Mouse (Mus musculus) MN1 (cell line): ENCODE measurements at regions not wholly inside any gene's neighbourhood (a gene's known extent, or its start where the extent isn't known, plus 50 kb on each side); places are given as distances from the start of the nearest gene placed in this dataset.

Experiments used
- DNase-seq: peaks from one replicate; pipeline ENCODE4 v3.0.0-alpha.2; 2016; ENCODE audit warnings: low spot score

DNA sequence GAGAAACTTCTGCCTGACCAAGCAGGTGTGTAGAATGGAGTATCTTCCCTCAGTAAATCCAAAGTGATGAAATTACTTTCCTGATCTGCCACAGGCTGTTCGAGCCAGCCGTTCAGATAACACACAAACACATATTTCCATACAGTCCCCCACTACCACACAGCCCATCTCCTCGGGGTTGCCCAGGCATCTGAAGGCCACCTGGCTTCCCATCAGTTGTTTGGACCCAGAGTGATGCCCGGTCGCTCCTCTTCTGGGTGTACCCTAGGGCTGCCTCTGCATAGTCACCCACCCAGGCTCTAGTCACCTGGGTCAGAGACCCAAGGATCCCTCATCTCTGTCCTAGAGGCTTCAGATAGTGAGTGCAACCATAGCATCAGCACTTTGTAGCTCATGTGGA, 107.9 kb downstream of the CK137956 start:
- no peak for DNase-seq

DNA sequence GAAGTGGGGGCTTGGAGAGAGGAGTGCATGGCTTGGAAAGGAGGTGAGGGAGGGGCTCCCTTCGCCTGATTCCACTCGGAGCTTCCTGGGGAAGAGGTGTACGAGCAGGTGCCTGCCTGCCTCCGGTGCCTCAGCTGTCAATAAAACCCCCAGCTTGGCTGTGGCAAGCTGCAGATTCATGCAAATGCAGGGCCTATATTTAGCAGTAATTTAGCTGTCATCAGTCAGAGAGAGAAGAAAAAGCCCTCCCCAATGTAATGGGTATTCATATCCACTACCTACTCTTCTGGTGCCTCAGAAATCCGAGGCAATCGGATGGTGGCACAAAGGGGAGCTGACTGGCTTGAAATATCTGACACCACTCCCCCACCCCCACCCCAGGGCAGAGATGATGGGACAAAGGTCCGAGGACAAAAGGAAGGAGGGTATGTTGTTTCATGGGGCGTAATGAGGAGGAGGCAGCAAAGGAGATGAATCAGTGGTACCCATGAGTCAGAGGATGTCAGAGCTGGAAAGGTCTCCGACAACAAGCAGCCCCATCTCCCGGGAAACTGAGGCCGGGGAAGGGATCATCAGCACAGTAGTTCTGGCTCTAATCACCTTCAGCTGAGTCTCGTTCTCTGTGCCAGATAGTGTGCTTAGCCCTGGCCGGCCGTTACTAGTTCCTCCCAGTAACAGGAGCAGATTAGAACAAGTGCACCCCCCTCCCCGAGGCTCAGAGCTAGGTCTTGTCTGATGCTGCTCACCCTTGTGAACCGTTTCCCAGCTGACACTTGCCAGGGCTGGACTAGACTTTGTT, 109.2 kb downstream of the CK137956 start:
- DNase-seq: no peak

DNA sequence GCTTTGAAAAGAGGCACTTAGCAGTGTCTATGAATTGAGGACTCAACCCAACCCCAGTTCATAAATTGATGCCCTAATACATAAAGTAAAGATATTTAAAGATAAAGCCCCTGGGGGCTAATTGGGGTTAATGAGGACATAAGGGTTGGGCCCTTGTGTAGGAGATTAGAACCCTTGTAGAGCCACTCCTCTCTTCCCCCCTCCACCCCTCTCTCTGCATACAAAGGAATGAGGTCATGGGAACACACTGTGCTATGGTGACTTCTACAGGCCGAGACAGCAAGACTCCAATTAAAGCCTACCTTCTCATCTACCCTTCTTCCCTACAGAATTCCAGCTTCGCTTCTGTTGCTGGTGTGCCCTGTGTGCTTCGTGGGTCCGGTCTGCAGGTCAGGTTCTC, 110.5 kb downstream of the CK137956 start:
- no peak for DNase-seq

DNA sequence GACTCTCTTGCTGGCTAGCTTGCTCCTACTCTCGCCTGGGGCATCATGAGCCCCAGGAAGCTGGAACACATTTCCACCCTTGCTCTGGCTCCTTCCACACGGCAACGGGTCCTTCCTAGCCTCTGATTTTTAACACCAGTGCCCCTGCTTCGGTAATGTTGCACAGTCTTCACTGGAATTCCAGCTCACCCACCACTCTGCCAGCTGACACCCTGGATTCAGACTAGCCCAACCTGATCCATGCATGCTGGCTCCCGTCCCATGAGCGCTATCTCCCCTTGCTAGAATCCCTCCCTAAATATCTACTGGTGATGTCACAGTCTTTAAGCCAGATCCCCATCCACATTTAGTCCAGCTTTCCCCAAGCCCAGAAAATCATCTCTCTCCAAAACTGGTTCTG, 111.2 kb downstream of the CK137956 start:
- DNase-seq: no peak

DNA sequence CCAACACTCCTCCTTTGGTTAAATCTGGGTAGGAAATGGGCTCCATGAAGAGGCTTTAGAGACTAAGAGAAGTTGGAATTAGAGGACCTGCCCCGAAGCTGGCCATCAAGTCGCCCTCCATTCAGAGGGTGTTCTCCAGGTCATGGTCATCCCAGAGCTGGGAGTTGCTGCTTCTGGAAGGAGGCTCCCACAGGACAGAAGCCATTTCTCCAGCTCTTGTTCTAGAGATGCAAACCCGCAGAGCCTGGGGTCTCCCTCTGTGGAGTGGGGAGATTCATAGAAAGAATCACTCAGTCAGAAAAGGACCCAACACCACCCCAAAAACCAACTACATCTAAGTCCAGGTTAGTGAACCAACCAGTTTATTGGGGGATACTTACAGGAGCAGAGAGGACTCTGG, 112.2 kb downstream of the CK137956 start:
- no peak for DNase-seq

DNA sequence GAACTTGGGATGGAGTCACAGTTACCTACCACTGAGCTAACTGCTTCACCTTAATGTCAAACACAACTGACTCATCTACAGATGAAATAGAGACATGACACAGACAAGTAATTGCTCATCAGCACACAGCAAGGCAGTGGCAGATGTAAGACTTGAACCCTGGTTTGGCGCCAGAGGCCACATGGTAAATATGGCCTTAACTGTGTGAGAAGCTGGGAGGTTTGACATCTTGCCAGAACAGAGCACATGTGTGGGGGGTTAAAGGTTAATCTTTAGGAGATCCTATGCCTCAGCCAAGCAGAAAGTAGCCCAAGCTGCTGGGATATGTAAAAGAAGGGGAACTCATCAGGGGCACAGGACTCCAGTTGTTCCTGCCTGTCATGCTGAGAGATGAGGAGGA, 114.9 kb downstream of the CK137956 start:
- no peak for DNase-seq

DNA sequence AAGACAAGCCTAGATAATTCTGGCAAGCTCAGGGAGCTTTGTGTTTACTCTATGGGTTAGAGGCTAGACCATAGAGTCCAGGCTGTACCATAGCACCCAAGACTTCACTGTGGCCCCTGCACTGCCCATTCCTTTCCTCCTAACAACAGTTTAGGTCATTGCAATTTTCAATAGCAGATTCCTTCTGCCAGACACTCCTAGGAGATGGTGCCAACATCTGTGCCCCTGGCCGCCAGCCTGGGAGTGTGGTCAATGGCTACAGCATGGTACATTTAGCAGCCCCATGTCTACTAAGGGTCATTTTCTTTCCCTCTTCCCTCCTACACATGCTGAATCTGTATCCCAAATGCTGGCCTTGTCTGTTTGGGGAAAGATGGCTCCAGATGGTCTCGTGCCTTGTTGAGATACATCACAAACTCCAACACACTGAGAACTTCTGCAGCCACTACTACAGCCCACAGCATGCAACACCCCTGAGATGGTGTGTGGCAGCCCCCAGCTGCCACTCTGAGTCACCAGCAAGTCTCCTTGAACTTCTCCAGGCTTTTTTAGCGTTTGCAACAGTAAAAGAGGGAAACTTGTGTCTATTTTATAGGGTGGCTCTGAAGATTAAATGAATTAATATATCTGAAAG, 115.9 kb downstream of the CK137956 start:
- no peak for DNase-seq

DNA sequence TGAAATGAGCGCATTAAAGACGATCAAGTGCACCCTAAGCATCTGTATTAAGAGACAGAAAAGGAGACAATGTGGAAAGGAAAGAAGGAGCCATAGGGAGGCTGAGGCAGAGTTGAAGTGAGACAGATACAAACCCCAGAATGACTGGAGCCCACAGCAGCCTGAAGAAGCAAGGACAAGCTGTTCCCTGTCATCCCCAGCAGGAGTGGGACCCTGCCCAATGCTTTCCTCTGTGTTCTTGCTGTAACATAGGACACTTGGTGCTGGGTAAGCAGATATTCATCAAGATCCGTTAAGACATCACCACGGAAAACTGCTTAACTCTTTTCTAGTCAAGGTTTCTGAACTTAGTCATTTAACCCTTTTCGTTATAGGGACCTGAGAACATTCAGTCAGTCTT, 121.4 kb downstream of the CK137956 start:
- no peak for DNase-seq

DNA sequence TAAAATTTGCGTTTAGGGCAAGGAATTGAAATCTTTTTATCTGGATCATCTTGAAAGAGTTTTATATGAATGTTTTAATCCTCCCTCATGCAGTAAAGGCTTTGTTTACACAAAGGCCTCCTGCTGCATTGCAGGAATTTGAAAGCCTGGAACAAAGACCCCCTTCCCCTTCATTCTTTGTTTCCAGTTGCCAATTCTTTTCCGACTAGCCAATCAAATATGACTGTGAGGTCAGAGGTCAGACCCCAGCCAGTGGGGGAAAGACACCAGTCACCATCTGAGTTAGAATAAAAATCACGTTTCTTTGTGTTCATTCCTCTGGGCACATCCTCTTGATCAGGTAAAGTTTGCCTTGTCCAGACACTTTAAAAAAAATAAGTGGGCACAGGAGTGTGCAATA, 124.4 kb downstream of the CK137956 start:
- DNase-seq: no peak

DNA sequence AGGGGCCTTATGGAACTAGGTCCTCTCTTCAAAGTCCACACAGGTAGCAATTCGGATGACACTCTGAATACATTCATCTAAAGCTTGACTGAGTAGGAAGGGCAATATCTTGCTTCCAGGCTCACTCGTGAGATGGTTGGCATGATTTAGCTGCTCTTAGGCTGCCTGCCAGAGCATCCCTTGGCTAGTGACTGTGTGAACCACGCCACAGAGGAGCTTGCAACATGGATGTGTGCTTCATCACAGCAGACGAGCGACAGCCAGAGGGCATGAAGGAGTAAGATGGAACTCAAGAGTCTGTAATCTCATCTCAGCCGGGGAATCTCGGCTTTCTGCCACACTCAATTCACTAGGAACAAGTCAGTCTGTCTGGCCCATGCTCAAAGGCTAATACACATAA, 127.3 kb downstream of the CK137956 start:
- DNase-seq: no peak

DNA sequence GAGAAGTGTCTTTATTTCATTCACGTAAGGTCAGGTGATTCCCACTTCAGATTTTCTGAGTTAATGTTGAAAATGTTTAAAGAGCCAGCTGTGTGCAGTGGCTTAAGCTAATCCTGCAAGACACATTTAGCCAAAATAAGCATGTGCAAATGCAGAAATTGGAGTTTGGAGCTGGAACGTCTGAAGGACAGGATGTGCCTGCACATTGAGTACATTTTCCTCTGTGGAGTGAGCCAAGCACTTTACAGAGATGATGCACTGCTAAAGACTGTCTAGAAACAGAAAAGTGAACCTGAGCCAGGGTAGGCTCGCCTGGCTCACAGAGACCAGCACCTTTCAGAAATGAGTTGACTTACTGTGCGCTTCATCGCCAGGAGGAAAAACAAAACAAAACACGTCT, 137.1 kb downstream of the CK137956 start:
- DNase-seq: no peak

DNA sequence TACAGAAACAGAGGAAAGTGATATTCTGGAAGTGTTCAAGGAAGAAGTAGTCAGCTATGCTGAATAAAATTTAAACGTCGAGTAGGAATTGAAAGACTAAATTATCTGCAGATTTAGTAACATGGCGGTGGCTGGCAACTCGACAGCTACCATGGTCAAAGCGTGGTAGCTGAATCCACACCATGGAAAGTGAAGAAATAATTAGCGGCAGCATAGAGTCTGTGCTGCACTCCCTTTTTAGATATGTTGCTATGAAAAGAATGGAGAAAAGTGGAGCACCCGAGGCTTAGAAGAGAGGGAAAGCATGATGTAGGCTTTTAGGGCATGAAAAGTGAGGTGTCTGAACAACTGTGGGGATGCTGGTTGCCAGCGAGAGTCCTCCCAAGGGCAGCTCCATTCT, 143.8 kb downstream of the CK137956 start:
- no peak for DNase-seq

DNA sequence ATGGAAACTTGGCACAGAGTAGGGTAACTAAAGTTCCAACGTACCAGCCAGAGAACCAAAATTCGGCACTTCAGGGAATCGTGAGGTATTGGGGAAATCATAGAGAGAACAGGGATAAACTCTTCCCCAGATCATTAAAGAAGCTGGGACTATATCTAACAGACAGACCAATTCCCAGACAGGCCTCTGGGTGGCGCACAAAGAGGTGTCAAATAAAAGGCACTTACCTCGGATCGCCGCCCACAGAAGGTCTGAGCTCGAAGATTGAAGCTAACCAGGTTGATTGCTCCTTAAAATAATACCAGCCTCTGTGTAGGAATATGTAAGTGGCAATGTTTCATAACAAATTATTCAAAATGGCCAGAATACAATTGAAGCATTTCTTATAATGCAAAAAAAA, 151.2 kb downstream of the CK137956 start:
- no peak for DNase-seq

DNA sequence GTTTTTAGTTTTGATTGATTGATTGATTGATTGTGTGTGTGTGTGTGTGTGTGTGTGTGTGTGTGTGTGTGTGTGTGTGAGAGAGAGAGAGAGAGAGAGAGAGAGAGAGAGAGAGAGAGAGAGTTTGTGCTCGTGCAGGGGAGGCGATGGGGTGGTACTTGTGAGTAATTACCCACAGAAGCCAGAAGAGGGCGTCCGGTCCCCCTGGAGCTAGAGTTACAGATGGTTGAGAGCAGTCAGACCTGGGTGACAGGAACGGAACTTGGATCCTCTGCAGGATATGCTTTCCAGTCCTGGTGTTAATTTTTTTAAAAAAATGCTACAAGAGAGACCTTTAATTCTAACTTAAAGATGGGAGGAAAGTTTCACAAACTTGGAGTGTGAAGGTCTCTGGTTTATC, 151.7 kb downstream of the CK137956 start:
- no peak for DNase-seq

DNA sequence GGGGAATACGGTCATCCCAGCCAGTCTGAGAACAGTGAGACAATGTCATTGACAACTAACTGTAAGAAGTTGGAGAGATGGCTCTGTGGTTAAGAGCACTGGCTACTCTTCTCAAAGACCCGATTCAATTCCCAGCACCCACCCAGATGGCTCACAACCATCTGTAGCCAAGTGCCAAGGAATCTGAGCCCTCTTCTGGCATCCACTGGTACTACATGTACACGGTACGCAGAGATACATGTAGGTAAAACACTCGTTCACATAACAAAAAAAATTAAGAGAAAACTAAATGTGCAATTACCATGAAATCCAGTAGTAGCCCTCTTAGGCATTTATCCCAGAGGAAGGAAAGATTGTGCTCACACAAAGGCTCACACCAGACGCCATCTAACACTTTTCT, 156.1 kb downstream of the CK137956 start:
- no peak for DNase-seq

DNA sequence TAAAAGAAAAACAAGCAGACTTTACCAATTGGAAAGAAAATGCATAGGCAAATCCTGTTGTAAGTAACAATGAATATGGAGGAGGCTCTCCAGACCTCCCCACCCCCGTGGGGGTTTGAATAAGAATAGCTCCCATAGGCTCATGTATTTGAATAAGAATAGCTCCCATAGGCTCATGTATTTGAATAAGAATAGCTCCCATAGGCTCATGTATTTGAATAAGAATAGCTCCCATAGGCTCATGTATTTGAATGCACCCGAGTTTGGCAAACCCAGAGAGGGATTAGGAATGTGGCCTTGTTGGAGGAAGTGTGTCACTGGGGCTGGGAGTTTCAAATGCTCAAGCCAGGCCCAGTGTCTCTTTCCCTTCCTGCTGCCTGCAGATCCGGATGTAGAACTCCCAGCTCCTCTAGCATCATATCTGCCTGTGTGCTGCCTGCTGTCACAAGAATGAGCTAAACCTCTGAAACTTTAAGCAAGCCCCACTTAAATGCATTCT, 158.7 kb downstream of the CK137956 start:
- DNase-seq: no peak

DNA sequence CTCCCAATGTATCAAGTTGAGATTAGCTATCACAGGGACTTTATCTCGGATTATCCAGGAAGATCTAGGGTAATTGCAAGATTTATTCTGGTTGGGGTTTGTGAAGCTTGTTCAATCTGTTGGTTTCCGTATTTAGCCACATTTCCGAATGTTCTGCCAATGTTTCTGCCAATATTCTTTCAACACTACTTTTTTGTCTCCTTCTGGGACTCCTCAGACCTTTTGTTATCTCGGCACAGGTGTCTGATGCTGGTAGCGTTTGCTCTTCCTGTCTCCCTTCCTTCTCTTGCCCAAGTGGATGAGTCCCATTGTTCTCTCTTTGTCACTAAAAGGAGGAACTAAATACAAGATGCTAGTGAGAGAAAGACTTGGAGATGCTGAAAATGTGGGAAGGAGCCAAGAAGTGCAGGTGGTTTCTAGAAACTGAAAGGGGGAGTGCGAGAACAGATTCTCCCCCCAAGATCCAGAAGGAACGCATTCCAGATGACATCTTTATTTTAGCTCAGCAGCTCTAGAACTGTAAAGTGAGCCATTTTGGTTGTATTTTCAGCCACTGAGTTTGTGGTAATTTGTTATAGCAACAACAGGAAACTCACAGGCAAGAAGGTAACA, 159.7 kb downstream of the CK137956 start:
- no peak for DNase-seq

DNA sequence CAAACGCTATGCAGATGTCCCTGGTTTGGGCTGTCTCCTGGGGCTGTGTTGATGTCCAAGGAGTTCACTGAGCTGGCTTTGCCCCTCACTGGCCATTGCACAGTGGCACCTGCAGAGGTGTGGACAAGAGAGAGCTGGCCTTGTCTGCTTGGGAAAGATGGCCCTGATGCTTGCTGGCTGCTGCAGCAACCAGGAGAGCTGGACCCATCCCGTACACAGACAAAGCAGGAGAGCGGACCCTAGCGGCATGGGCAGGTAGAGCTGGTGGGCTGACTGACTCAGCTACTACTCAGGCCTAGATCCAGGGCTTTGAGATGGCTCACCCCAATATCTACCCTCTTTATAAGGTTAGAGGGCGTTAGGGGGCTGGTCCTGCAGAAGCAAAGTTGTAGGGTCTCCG, 161.7 kb downstream of the CK137956 start:
- no peak for DNase-seq

DNA sequence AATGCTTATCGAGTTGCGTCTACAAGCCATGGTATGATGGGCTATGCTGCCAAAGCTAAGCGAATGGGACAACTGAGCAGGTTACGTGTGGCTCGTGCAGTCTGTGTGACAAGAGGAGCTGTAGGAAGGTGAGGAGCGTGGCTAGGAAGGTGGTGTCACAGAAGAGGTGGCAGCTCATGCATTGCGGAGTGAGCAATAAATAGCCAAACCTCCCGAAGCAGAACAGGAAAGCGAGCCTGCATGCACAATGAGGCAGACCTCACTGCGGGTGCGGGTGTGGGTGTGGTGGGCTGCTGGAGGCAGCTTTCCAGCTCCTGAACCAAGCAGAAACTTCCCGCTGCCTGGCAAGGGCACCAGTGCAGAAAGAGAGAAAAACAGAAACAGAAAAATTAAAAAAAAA, 181.5 kb downstream of the CK137956 start:
- no peak for DNase-seq

DNA sequence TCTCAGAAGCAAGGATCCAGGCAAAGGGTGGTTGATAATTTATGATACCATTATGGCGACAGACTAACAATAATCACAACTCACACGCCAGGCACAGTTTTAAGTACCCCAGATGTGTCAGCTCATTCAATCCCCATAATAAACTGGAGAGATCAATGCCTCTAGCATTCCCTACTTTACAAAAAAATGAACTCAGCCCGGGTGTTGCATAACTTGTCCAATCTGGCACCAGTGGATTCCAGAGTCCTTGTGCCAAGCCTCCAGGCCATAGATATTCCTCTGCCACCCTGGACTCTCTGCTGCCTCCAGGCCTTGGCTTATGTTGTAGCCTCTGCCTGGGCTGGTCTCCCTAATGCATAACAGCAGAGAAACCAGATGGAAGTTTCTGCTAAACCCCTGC, 185.0 kb downstream of the CK137956 start:
- DNase-seq: no peak

DNA sequence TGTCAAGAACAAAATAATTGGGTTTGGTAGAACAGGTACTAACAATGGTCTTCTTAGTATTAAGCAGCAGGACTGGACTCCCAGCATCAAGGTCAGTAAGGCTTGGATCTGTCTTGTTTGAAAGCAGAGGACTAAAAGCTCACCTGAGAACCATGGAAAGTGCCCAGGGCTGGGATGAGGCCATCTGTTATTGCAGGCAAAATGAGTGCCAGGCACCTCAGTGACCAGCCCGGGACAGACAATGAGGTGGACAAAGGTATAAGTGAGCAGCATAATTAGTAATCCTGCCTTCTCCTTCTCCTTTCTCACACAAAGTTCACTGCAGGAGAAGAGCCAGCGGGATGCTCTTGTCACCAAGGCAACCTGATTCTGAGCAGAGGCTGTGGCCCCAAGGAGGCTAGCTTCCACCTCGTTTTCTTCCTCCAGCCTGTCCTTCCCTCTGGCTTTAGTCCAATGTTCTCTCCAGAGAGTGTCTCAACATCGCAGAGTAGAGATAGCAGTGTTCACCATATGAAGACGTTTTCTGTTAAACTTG, 198.7 kb downstream of the CK137956 start:
- no peak for DNase-seq

DNA sequence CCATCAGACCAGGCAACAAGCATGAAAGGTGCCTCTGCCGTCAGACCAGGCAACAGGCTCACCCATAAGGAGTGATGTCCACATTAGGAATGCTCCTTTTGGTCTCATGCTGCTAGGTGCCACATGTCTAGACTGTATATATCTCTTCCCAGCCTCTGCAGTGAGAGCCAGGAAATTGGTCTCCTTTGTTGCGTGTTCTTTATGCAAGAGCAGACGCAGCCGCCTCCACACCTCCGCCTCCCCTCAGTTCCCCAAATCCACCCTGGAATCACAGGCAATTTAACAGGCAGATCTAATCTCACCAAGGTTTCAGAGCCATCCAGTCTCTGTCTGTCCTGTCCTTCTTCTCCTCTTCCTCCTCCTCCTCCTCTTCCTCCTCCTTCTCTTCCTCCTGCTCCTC, 207.0 kb downstream of the CK137956 start:
- no peak for DNase-seq

DNA sequence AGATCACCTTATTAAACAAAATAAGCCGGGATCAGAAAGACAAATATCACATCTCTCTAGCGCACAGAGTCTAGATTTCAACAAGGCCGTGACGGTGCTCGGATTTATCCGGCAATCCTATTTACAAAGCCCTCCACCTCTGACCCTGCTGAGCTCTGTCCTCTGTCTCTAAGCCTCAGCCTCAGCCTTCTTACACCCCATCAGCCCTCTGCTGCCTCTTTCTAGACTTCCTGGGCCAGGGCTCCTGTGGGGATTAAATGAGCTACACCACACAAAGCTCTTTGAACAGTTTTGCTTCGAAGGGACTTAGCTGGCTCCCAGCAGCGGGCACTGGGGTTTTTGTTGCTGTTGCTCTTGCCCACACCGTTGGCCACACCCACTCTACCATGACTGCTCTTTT, 211.8 kb downstream of the CK137956 start:
- DNase-seq: no peak
